Mouse (Mus musculus) E14TG2a.4 (cell line): ENCODE data around the gene Pla2g4e.

Experiments used
- H3K27me3 ChIP-seq: 2 replicates; pipeline ENCODE4 v1.6.1; 2014; ENCODE audit warnings: low read length, control low read depth; ENCODE audit not compliant: insufficient read depth
- H3K36me3 ChIP-seq: 2 replicates; pipeline ENCODE4 v1.6.1; 2014; ENCODE audit warnings: low read length, control low read depth; ENCODE audit not compliant: insufficient read depth
- H3K4me1 ChIP-seq: replicated peaks from 2 replicates; pipeline ENCODE4 v1.6.1; 2014; ENCODE audit warnings: low read depth, low read length, control low read depth
- H3K4me3 ChIP-seq: replicated peaks from 2 replicates; pipeline ENCODE4 v1.5.1; 2014; ENCODE audit warnings: mild to moderate bottlenecking, low read length
- H3K9me3 ChIP-seq: 2 replicates; pipeline ENCODE4 v1.6.1; 2014; ENCODE audit warnings: low read length, control low read depth
- CTCF ChIP-seq: conservative IDR thresholded peaks from 2 replicates; pipeline ENCODE4 v1.5.1; 2014; ENCODE audit warnings: low read length
- NANOG ChIP-seq: IDR thresholded peaks from 2 replicates; pipeline ENCODE4 v1.6.1; 2014; ENCODE audit warnings: borderline replicate concordance, low read length, mixed read lengths
- POU5F1 ChIP-seq: IDR thresholded peaks from 2 replicates; pipeline ENCODE4 v1.6.1; 2014; ENCODE audit warnings: low read length, borderline replicate concordance

The Pla2g4e gene

GRCm38 (mm10) chr2:120158846-120159245, 86.3 kb downstream of the Pla2g4e start:
- no peak overlapping the region for H3K4me3 ChIP-seq
- H3K27me3 ChIP-seq = no peaks in the 10 kb centered on the region
- no peak for TF ChIP-seq CTCF
- TF ChIP-seq NANOG = no peak
- no peak for TF ChIP-seq POU5F1
- H3K36me3 ChIP-seq = no peaks in the 10 kb centered on the region
- H3K9me3 ChIP-seq = no peaks in the 10 kb centered on the region
- peaks cover 10% of the 10 kb centered on the region for H3K4me1 ChIP-seq

- Histone ChIP-seq H3K9me3 (no peaks in the 10 kb centered on the region), H3K4me1 (peaks cover 18% of the 10 kb centered on the region), H3K27me3 (no peaks in the 10 kb centered on the region), H3K4me3 (no peak overlapping the region), H3K36me3 (no peaks in the 10 kb centered on the region)
- TF ChIP-seq CTCF = no peak; the same call in 1 of the 2 replicates
- TF ChIP-seq POU5F1 = no peak
- no peak for TF ChIP-seq NANOG
Observed at GRCm38 (mm10) chr2:120158016-120158415, 87.1 kb downstream of the Pla2g4e start.

GRCm38 (mm10) chr2:120157606-120158005, 87.5 kb downstream of the Pla2g4e start:
- Histone ChIP-seq H3K4me3 (no peak overlapping the region), H3K9me3 (no peaks in the 10 kb centered on the region), H3K27me3 (no peaks in the 10 kb centered on the region), H3K4me1 (peaks cover 18% of the 10 kb centered on the region), H3K36me3 (no peaks in the 10 kb centered on the region)
- TF ChIP-seq POU5F1 (no peak), NANOG (no peak), CTCF (peak; percentile 68)

- Histone ChIP-seq H3K36me3 (peaks cover 13% of the 10 kb centered on the region), H3K27me3 (no peaks in the 10 kb centered on the region), H3K4me1 (peaks cover 17% of the 10 kb centered on the region), H3K9me3 (no peaks in the 10 kb centered on the region), H3K4me3 (peak within 1 kb of the TSS; percentile 92)
- no peak for TF ChIP-seq POU5F1
- no peak for TF ChIP-seq CTCF
- no peak for TF ChIP-seq NANOG
Observed at GRCm38 (mm10) chr2:120154361-120154894, 90.7 kb downstream of the Pla2g4e start, which contains the start of gene Ehd4. TSS of gene Ehd4 (minus strand) at chr2:120154606.

GRCm38 (mm10) chr2:120153586-120154360, 91.4 kb downstream of the Pla2g4e start:
- Histone ChIP-seq H3K36me3 (peaks cover 13% of the 10 kb centered on the region), H3K4me1 (peaks cover 15% of the 10 kb centered on the region), H3K27me3 (no peaks in the 10 kb centered on the region), H3K4me3 (peak overlapping the region; percentile 92), H3K9me3 (no peaks in the 10 kb centered on the region)
- TF ChIP-seq CTCF (no peak), NANOG (no peak), POU5F1 (no peak)

GRCm38 (mm10) chr2:120150571-120150970, 94.6 kb downstream of the Pla2g4e start:
- Histone ChIP-seq H3K36me3 (peaks cover 20% of the 10 kb centered on the region), H3K9me3 (no peaks in the 10 kb centered on the region)
- TF ChIP-seq NANOG (no peak), POU5F1 (no peak), CTCF (no peak)

GRCm38 (mm10) chr2:120149634-120150033, 95.5 kb downstream of the Pla2g4e start:
- no peaks in the 10 kb centered on the region for H3K27me3 ChIP-seq
- no peak overlapping the region for H3K4me3 ChIP-seq
- H3K4me1 ChIP-seq = peaks cover 9% of the 10 kb centered on the region
- peaks cover 20% of the 10 kb centered on the region for H3K36me3 ChIP-seq
- no peaks in the 10 kb centered on the region for H3K9me3 ChIP-seq
- TF ChIP-seq NANOG (no peak), POU5F1 (no peak), CTCF (no peak)

More at GRCm38 (mm10) chr2:120150571-120150970, 94.6 kb downstream of the Pla2g4e start:
- H3K4me1 ChIP-seq = peaks cover 15% of the 10 kb centered on the region
- H3K27me3 ChIP-seq = no peaks in the 10 kb centered on the region
- H3K4me3 ChIP-seq = no peak overlapping the region

GRCm38 (mm10) chr2:120147999-120148398, 97.1 kb downstream of the Pla2g4e start:
- peaks cover 24% of the 10 kb centered on the region for H3K36me3 ChIP-seq
- no peak overlapping the region for H3K4me3 ChIP-seq
- H3K9me3 ChIP-seq = no peaks in the 10 kb centered on the region
- H3K27me3 ChIP-seq = no peaks in the 10 kb centered on the region
- TF ChIP-seq CTCF (no peak), POU5F1 (no peak), NANOG (no peak)
- H3K4me1 ChIP-seq = no peaks in the 10 kb centered on the region

GRCm38 (mm10) chr2:120147364-120147763, 97.8 kb downstream of the Pla2g4e start:
- Histone ChIP-seq H3K4me1 (no peaks in the 10 kb centered on the region), H3K27me3 (no peaks in the 10 kb centered on the region), H3K36me3 (peaks cover 24% of the 10 kb centered on the region), H3K4me3 (no peak overlapping the region), H3K9me3 (no peaks in the 10 kb centered on the region)
- no peak for TF ChIP-seq POU5F1
- no peak for TF ChIP-seq CTCF
- TF ChIP-seq NANOG = no peak
